14 mouse cellular contexts compared by ENCODE assay signal in the genomic region with DNA sequence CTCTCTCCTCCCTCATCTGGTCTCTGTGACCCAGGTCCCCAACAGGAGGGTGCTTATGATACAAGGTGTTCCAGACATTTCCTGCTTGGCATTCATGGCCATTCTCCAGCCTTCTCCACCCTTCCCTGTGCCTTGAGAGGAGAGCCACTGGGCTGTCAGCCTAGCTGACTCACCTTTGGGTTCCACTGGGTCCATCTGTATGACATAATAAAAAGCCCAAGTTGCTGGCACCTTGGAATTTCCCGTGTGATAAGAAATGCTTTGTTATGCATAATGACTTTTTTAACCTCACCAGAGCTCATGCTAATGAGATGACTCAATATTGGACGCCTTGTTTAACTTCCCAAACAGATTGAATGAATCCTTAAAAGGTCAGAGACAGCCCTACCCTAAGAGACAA.
DNase-seq lines count a peak whose midpoint lies in the region; ATAC-seq and TF ChIP-seq lines count a peak whose summit lies in the region.
"Had no signal": no experiment of that assay in that cellular context is flagged by ENCODE, and none has a peak within 500 bp of the region (broad histone marks: within the 10 kb centered on the region; RNA-seq: fewer than 3 reads in every experiment).

No protein-coding gene starts in this region.

- no peaks in the 10 kb centered on the region for H3K36me3 ChIP-seq in limb, embryonic 10.5 days
- H3K36me3 ChIP-seq: embryonic facial prominence, embryonic 13.5 days; hindbrain, embryonic 15.5 days; kidney, embryonic 15.5 days; neural tube, embryonic 13.5 days had no signal

- no peaks in the 10 kb centered on the region for H3K27me3 ChIP-seq in limb, embryonic 10.5 days (ENCODE audit: low read depth, poor library complexity, severe bottlenecking)
- H3K27me3 ChIP-seq: embryonic facial prominence, embryonic 13.5 days; hindbrain, embryonic 15.5 days; kidney, embryonic 15.5 days; neural tube, embryonic 13.5 days had no signal

- intact Hi-C loops in heart, postnatal 25 days (cut with DNase I) = no loop called here
- intact Hi-C loops in left cerebral cortex, adult 2 months (cut with DNase I) = no loop called here

- no peak overlapping the region for H3K4me3 ChIP-seq in limb, embryonic 10.5 days
- no peak overlapping the region for H3K4me3 ChIP-seq in left cerebral cortex, adult 2 months
- H3K4me3 ChIP-seq: embryonic facial prominence, embryonic 13.5 days; hindbrain, embryonic 15.5 days; kidney, embryonic 15.5 days; neural tube, embryonic 13.5 days had no signal

- WGBS in limb, embryonic 10.5 days = 71% methylated on average over 2 of the region's 2 CpGs

- DNase-seq in heart, postnatal 25 days (ENCODE audit: low spot score) = peak; percentile 22
- no peak for DNase-seq in heart, postnatal 4 days
- DNase-seq in CD4-positive, CD25-positive, alpha-beta regulatory T cell, adult 2 months (ENCODE audit: low read depth, low spot score) = peak; percentile 20
- peak; percentile 51 for DNase-seq in Muller cell, postnatal 12 days (ENCODE audit: inconsistent ontology term)
- no peak for DNase-seq in limb, embryonic 10.5 days (ENCODE audit: low spot score)
- no peak for DNase-seq in frontal cortex, adult 2 months (ENCODE audit: extremely low spot score in 1 of 2, low spot score in 1 of 2)
- DNase-seq in left cerebral cortex, adult 2 months (ENCODE audit: extremely low spot score in 1 of 2, low spot score in 2 of 2) = no peak
- DNase-seq: cerebellum, adult 8-10 months; right cerebral cortex, postnatal 14 days had no signal

- H3K9me3 ChIP-seq in limb, embryonic 10.5 days (replicated peaks) = no peaks in the 10 kb centered on the region
- H3K9me3 ChIP-seq: hindbrain, embryonic 15.5 days had no signal

- peak overlapping the region; percentile 66; the same call in 1 of the 2 replicates for H3K27ac ChIP-seq in limb, embryonic 10.5 days
- no peak overlapping the region for H3K27ac ChIP-seq in left cerebral cortex, adult 2 months
- H3K27ac ChIP-seq: embryonic facial prominence, embryonic 13.5 days; hindbrain, embryonic 15.5 days; neural tube, embryonic 13.5 days had no signal

- ATAC-seq in megakaryocyte-erythroid progenitor cell, adult 5-6 weeks (replicated peaks; ENCODE audit: low FRiP score, low TSS enrichment, poor library complexity, severe bottlenecking) = no peak

- peaks cover 21% of the 10 kb centered on the region for H3K4me1 ChIP-seq in limb, embryonic 10.5 days
- H3K4me1 ChIP-seq: embryonic facial prominence, embryonic 13.5 days; hindbrain, embryonic 15.5 days; neural tube, embryonic 13.5 days had no signal

- no peak for TF ChIP-seq CTCF in left cerebral cortex, adult 2 months (IDR thresholded peaks at IDR 0.05)

Comparison
In these comparisons a context has a peak if more than half of its experiments do, and no peak if none do; other contexts are left out.
1. DNase-seq: peak in heart, postnatal 25 days (single experiment), CD4-positive, CD25-positive, alpha-beta regulatory T cell, adult 2 months (single experiment) and Muller cell, postnatal 12 days (single experiment); none in heart, postnatal 4 days (single experiment), limb, embryonic 10.5 days (single experiment), frontal cortex, adult 2 months (0 of 2) and left cerebral cortex, adult 2 months (0 of 2).